Mouse (Mus musculus) layer of hippocampus, adult 9-11 months (tissue): ENCODE measurements around the gene Cxcl13.
"Not testable (repeated sequence)": the region's sequence is repeated elsewhere in the genome, so short reads cannot be mapped to it uniquely, and the experiment has no call there.

Experiments used
- DNase-seq: peaks from one replicate; pipeline ENCODE4 v3.0.0; 2022

The Cxcl13 gene

GRCm38 (mm10) chr5:95956651-95957050, at the start of gene Cxcl13:
Gene Cxcl13, plus strand, starts transcription at chr5:95956951.
- DNase-seq: no peak

DNA sequence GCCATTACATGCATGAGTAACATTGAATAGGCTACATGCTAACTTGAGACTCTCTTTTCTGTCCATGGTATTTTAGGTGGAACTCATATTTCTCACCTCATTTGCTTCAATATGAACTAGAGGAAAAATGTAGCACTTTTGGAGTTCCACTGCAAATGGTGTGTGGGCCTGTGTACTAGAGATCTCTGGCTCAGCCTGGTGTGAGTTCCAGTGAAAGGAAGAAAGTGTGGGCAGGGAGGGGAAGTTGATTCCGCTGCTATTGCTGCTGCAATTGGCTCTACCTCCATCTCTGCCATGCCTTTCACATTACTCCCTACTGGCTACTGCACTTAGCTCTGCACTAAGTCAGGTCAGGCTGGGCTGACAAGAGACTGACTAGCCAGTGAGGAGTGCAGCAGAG, 45.7 kb upstream of the Cxcl13 start:
- DNase-seq: peak; percentile 11

- no peak for DNase-seq
Observed at GRCm38 (mm10) chr5:95918491-95918890, 38.3 kb upstream of the Cxcl13 start.

- DNase-seq: no peak
Observed at GRCm38 (mm10) chr5:95924023-95924422, 32.7 kb upstream of the Cxcl13 start.

GRCm38 (mm10) chr5:95925204-95925930, 31.4 kb upstream of the Cxcl13 start:
- no peak for DNase-seq

GRCm38 (mm10) chr5:95925931-95926263, 30.9 kb upstream of the Cxcl13 start:
- DNase-seq: no peak

GRCm38 (mm10) chr5:95935035-95935434, 21.7 kb upstream of the Cxcl13 start:
- peak; percentile 73 for DNase-seq

DNA sequence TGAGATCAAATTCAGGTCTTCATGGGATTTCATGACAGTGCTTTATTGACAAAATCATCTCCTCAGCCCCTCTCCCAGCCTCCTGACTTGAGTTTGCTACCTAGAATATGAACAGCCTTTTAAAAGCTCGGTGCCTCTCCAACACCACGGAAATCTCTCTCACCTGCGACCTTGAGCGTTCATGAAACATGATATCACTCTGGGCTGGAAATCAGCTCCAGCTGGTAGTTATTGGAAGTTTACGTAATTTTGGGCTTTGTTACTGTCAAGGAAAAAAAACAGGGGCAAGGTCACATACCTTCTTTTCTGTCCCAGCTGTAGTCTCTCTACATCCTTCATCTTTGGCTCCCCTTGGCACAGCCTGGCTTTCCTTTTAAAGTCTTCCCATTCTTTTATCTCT, 20.7 kb upstream of the Cxcl13 start:
- DNase-seq: no peak

DNA sequence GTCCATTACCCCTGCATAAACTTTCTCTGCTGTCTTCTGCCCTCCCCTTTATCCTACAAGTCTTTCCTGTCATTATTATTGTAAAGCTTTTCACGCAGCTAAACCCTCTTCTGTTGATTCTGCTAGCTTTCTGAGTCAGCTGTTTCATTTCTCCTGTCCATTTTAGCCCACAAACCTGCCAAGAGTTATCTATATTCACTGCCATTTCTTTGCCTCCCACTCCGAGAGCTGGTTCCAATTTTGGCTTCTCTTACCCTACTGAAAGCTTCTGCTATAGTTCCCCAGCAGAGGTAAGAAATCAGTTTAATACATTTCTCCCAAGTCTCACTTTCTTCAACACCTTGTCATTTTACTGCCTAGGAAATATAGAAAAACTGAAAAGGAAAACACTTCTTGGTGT, 19.6 kb upstream of the Cxcl13 start:
- no peak for DNase-seq

GRCm38 (mm10) chr5:95938044-95938625, 18.6 kb upstream of the Cxcl13 start:
- no peak for DNase-seq

GRCm38 (mm10) chr5:95940682-95941221, 16.0 kb upstream of the Cxcl13 start:
- no peak for DNase-seq

DNA sequence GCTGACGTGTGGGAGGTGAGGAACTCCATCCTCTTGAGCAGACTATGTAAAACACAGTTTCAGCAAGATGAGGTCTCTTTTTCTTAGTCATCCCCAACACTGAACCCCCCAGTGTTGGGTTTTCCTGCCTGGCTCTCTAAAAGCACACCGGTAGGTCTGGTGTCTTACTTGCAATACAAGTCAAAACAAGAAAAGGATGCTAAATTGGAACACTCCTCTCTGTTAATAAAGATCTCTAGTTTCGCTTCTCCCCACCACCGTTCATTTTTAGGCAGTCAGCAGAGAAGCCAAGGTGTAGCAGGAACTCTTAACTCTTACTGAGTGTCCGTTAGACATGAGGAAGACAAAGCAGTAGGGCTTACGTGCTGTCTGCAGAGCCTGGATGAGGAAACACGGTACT, 15.2 kb upstream of the Cxcl13 start:
- DNase-seq: peak; percentile 64

GRCm38 (mm10) chr5:95945120-95945519, 11.6 kb upstream of the Cxcl13 start:
- no peak for DNase-seq

GRCm38 (mm10) chr5:95946344-95946743, 10.4 kb upstream of the Cxcl13 start:
- no peak for DNase-seq

DNA sequence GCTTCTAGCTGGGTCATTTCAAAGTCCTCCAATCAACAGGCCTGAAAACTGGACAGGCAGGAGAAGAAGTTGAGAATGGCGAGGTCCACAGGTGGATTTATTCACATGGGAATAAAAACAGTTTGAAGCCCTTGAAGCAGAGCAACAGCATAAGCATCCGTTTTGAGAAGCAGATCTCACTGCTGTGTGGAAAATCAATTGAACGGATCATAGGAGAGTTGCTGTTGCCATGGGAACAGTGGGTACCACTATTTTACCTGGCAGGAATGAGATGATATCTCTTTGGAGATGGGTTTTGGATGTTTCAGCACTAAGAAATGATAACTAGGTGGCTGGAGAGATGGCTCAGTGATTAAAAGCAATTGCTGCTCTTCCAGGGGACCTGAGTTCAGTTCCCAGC, 8.1 kb upstream of the Cxcl13 start:
- no peak for DNase-seq

- DNase-seq: no peak
Observed at GRCm38 (mm10) chr5:95949946-95950701, 6.6 kb upstream of the Cxcl13 start.

- no peak for DNase-seq
Observed at GRCm38 (mm10) chr5:95964940-95965339, 8.2 kb downstream of the Cxcl13 start.

DNA sequence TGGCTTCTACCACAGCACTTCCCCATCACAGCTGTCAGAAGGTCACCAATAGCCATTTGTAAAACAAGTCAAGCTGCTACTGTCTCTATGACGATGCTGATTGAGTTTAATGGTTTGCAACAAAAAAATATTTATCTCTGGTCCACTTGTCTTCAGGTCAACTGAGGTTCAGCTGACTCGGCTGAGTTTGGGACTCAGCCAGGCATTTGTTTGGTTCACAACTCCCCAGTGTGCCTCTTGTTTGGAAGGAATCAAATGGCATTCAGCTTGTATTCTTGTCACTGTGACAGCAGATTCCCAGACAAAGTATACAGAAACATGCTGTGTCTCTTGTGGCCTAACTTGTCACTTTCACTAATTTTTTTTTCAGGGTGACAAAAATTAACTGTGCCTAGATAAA, 9.9 kb downstream of the Cxcl13 start:
- DNase-seq: no peak

GRCm38 (mm10) chr5:95970845-95971244, 14.1 kb downstream of the Cxcl13 start:
- DNase-seq: peak; percentile 24

DNA sequence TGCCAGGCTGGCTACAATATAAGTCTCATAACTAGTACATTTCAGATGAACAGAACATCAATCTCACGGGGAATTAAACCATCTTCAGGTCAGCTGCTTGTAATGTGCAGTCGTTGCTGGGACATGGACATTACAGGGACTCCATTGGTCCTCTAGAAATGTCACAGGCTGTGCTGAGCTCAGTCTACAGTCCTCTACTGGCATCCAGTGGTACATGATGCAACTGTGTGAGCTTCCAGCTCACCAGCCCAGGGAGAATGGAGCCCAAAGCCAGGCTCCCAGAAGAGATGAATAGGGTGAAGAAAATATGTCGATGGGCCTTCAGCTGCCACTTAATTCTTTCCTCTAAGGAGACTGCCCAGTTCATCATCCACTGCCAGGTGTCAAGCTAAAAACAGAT, 15.5 kb downstream of the Cxcl13 start:
- no peak for DNase-seq

- DNase-seq: not testable (repeated sequence)
Observed at GRCm38 (mm10) chr5:95973806-95974205, 17.1 kb downstream of the Cxcl13 start.

GRCm38 (mm10) chr5:95976299-95976698, 19.5 kb downstream of the Cxcl13 start:
- peak; percentile 26 for DNase-seq

GRCm38 (mm10) chr5:95983797-95984486, 27.2 kb downstream of the Cxcl13 start:
- no peak for DNase-seq
